Mouse (Mus musculus) cerebellum, adult 8-10 months (tissue): ENCODE measurements at regions not wholly inside any gene's neighbourhood (a gene's known extent, or its start where the extent isn't known, plus 50 kb on each side); places are given as distances from the start of the nearest gene placed in this dataset.

Experiments
- DNase-seq: peaks from one replicate; pipeline ENCODE4 v3.0.0; 2022

DNA sequence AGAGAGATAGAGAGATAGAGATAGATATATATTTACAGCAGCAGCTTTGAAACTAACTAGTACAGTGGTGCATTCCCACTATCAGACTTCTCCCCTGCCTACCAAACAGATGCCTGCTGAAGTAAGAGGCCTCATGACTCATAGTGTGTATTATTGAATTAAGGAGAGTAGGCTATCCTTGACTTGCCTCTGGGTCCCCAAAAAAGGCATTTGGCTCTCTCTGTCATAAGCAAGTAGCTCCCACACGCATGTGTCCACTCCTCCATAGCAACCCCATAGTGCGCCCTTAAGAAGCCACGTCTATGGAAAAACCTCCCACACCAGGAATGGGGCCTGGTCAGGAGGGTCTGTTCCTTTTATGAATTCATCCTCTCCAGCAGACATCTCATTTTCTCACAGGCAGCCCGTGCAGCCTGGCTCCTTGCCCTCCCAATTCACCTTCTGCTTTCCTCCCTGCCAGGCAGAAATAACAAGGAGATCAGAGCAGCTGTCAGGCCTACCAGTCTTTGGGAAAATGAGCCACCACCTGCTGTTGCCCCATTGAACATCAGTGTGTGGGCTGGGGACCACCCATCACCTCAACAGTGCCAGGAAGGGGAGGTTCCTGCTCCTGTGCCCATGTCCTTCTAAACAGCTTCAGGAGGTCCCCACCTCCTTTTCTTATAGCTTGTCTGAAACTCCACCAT, 208.5 kb upstream of the Mocs1 start:
- no peak for DNase-seq

DNA sequence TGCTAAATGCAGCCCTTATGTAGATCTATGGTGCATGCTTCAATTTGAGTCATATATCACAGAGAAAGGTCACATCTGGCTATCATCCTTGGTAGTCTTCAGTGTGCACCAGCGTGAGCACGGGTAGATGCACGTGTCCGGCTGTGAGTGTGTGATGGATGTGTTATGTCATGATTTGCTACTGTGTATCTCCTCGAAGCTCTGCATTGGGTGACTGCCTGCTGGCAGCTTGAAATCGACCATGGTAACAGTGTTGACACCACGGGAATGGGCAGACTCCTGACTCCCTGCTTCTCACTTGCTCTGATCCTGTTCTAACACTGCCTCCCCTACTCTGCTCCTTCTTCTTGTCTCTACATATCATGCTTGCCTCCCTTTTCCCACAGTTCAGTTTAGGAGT, 204.9 kb upstream of the Mocs1 start:
- no peak for DNase-seq

DNA sequence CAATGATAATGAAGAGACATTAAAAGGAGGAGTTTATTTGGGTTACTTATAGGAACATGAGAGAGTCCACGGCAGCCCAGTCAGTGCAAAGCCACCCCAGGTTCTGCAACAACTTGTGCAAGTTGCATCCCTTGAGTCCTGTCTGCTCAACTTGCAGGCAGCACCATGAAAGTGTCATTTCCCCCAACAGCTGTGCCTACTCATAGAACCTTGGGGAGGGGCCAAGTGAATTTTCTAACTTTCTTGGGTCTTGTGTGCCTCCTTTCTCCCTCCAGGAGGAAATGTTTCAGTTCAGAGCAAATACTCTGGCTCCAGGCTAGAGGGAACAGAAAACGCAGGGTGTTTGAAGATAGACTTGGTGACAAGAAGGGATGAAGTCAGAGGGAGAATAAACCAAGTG, 204.5 kb upstream of the Mocs1 start:
- DNase-seq = no peak

DNA sequence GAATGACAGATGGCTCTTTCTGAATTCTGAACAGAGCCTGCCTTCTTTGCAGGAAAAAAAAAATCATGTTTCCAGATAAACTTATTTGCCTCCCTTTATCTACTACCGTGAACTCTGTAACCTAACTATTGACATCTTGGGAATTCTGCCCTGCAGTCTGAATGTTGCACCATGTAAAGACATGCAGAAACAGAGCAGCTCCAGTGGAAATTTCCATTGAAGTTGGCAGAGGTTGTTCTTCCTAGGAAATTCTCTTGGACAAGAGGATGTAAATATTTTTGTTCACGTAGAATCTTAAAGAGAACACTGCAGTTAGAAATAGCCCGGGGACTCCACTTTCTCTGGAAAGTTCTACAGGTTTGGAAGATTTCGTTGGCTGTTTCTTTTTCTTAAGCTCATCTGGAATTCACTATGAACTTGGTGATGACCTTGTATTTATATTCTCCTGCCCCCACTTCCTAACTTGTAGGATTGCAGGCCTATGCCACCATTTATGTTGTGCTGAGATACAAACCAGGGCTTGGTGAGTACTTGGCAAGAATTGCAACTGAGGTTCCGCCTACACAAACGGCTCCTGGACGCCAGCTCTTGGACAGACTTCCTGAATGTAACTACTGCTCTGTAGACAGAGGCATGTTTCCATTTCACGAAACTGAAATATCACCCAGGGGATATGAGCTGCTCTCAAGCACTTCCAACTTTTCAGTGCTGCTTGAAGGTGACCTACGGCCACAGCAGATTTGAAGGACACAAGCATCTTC, 202.7 kb upstream of the Mocs1 start:
- DNase-seq = no peak

DNA sequence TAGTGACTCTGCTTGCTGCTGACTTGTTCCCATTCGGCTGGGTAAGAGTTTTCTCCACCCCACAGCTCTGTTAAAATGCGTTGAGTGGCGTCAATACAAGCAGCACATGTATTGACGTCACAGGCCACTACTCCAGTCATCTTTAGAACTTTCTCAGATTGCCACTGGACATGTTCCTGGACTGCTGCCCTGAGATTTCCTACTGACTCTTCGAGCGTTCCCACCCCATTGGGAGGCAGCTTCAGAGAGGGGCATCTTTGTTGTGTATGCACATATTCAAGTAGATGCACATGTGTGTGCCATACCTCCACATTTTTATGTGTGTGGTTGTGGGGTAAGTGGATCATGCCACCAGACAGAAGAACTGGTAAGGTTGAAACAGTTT, 202.2 kb upstream of the Mocs1 start:
- DNase-seq = no peak

DNA sequence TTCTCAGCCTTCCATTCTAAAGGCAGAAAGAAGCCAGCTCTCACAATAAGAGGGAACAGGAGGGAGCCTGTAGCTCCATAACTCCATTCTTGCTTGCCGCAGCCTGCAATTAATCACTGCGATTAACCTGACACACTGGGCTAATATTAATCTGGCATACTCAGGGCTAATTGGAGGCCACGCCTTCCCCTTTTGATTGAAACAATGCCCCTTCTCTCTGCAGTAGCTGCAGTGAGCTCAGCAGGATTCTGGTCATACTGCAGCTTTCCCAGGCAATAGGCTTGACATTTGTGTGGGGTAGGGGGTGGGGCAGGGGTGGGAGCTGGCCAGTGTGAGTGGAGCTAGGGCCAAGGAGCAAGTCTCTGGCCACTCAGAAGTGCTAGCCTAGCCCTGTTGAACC, 196.9 kb upstream of the Mocs1 start:
- no peak for DNase-seq

DNA sequence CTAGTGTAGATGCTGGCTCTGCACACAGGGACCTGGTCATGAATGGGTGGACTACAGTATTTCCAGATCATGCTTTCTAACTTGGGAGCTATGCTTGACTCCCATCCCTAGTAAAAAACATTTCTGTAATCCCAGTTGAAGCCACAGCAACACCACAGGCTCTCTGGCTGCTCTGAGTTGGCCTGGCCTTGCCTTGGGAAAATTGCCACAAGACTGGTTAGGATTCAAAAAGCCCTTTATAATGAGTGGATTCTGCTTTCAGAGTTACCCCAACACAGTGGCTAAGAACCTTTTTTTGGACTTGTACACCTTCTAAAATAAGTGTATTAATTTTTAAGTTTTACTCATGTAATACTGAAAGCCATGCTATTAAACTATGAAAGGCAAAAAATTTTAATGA, 188.1 kb upstream of the Mocs1 start:
- DNase-seq = no peak

DNA sequence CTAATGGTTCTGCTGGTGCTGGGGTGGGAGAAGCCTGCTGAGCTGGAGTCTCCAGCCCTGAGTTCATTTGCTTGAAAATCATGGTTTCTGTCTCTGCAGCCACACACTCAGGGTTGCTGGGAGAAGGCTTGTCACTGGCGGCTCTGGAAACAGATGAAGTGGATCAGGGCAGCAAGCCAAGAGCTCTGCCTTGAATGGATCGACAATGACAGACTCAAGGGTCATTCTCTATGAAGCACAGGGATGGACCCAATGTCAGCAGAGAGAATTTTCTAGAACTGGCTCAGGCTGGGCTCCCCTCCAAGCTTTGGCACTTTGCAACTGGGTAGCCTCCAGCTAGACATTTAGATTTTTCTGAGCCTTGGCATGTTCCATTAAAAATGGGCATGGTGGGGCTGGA, 184.7 kb upstream of the Mocs1 start:
- DNase-seq = peak; percentile 22

DNA sequence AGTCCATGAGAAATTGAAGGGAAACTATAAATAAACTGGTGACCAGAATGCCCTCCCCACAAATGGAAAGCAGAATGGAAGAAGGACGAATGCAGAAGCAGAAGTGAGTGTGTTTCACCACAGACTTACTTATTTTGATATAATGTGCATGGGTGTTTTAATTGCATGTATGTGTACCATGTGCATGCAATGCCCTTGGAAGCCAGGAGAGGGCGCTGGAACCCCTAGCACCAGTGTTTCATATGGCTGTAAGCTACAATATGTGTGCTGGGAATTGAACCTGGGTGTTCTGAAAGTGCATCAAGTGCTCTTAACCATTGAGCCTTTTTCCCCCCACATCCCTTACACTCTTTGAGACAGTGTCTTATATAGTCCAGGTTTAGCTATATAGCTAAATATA, 183.1 kb upstream of the Mocs1 start:
- no peak for DNase-seq

DNA sequence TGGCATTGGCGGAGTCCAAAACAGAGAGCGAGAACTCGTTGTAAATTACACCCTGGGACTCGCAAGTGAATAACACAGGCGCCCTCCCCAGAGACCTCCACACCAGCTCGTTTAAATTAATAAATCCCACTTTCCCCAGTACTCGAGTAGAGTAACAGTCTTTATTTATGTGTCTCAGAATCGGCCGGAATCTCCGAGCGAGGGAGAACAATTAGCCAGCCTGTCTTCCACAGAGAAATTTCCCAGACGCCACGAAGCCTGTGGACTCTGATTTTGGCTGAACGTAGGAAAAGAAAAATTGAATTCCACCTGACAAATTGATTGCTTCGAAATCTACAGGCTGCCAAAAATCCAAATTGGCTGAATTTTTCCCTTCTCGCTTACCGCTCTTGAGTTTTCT, 180.9 kb upstream of the Mocs1 start:
- no peak for DNase-seq

DNA sequence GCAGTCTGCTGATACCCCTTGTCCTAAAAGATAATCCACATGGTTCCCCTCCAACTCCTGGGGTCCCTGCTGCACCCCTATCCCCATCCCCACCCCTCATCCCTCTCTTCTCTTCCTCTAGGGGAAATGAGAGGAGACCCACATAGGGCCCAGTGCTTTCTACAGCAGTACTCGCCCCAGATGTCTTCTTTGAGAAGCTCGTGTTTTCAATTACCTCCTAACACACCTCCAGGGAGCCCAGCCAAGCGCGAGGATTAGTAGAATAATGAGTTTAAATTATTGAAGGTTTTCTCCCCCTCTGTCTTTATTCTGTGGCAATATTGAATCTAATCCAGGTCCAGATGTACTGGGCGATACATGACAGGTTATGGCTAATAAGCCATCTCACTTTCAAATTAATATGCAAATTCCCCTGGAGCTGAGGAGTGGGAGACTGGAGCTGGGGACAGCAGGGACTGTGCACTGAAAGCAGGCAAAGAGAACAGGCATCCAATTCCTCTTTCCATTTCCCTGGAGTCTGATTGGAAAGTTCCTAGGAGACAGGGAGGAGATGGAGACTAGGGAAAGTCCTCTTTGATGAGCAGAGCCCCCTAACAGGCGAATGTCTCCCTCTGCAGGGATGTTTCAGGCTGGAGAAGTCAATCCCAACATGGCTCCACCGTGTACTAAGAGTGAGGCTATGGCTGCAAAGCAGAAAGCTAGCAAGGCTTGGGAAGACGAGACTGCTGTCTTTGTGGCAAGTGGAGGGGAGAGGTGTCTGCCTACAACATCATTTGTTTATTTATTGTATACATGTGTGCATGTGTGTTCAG, 177.2 kb upstream of the Mocs1 start:
- no peak for DNase-seq

DNA sequence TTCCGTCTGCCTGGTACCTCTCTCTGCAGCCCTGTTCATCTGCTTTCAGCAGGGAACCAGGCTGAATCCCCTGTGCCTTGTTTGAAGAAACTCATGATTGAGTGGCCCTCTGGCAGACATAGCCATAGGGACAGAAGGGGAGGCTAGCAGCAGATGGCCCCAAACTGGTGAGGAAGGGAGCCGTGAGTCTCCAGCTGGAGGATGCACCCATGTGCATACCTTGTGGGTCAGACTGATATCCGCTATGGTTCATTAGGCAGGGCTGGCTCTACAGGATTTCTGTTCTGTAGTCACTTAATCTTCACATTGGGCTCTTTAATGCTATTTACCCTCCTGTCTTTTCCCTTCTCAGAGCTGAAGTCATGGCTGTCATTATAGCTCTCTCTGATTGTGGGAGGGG, 175.9 kb upstream of the Mocs1 start:
- DNase-seq = no peak

DNA sequence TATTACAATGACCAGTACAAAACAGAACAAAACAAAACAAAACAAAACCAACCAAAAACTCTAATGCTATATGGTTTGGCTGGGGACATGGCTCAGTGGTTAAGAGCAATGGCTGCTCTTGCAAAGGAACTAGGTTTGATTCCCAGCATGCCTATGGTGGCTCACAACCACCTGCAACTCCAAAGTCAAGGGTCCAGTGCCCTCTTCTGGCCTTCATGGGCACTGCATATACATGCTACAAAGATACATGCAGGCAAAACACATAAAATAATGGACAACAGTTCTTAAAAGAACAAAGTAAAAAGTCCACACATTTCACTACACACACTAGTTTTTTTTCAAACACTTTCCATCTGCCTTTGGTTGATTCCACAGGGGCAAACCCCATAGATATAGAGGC, 169.7 kb upstream of the Mocs1 start:
- DNase-seq = no peak

DNA sequence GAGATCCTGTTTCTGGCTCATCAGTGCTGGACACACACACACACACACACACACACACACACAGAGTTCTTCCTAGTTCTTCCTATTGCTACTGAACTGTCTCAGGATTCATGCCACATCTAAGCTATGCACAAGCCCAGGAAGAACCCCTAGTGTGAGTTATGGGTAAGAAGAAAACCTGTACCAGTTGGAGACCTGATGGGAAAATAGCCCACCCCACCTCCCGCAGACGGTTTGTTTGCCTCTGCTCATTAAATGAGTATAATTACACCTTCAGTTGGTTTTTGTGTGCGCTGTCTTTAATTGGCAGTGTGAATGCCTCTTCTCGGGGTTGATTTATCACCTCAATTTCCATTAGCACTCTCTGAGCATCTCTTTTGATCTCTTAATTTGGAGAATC, 165.8 kb upstream of the Mocs1 start:
- DNase-seq = no peak

DNA sequence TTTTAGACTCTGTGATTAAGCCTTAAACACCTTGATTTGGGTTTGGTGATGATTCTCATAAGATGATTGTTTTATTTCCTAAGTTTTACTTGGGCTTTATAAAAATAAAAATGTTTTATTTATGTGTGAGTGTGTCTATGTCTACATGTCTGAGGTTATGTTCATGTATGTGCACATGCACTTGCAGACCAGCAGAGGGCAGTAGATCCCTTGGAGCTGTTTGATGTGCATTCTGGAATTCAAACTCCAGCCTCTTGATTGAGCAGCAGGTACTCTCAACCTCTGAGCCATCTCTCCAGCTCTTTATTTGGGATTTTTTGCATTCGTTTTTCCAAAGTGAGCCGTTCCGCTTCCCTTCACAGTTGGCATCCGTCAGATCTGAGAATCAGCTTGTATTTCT, 161.8 kb upstream of the Mocs1 start:
- DNase-seq = no peak

DNA sequence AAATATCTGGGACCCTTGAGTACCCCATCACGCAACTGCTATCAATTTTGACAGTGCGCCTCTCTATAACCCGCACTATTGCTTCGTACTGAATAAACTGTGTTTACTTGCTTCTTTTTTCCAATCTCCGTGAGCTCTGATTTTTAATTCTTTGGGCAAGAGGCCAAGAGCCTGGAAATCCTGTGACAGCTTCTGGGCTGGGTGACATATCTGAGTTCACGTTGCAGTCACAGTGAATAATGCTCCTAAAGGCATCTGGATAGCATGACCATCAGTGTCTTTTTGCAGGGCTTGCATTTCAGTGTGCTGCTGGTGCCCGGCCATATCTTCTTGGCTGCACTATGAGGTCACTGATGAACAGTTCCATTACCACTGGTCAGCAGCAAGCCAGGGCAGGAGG, 158.2 kb upstream of the Mocs1 start:
- DNase-seq = no peak

DNA sequence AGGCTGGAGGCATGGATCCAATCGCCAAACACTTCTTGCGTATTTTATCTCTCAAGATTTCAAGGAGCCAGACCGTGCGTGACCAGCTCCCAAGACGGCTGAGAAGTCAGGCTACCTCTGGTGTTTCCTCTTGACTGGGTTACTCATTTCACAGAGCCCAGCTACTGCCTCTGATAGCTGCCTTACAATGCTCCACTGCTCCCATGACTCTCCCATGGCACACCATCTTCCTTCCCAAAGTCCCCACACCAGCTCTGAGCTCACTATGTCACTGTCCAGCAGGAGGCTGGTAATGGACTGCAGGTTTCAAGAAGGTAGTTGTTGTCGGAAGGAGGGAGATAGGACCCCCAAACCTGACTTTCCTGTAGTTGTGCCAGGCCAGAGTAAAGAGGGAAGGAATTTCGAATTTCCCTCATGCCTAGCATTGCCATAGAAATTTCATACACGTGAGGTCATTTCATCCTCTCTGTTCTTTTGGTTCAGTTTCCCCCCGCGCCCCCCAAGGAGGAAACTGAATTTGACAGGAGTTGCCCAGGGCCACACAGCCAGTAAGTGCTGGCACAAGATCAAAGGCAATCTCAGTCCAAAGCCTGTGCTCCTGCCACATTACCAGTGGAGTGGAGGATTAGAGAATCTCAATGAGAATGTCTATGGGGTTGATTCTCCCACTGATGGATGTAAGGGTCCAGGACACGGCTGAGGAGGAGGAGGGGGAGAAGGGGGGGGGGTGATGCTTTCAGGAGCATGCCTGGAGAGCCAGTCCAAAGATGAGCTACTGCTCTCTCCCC, 155.3 kb upstream of the Mocs1 start:
- no peak for DNase-seq

DNA sequence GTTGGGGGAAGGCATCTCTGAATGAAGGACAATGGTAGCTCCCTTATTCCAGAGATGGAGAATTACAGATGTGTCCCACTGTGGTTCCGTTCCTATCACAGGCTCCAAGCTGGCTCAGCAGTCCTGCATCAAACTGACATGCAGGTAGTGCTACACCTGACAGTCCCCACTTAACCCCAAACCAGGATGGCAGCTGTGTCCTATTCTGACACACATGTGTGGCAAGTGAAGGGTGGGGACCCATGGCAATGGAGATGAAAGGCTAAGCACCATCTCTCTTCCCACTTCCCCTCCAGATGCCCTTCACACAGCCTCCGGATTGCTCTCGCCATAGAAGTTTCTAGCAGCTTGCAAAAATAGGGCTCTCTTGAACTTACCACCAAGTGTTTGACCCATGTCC, 153.2 kb upstream of the Mocs1 start:
- no peak for DNase-seq

DNA sequence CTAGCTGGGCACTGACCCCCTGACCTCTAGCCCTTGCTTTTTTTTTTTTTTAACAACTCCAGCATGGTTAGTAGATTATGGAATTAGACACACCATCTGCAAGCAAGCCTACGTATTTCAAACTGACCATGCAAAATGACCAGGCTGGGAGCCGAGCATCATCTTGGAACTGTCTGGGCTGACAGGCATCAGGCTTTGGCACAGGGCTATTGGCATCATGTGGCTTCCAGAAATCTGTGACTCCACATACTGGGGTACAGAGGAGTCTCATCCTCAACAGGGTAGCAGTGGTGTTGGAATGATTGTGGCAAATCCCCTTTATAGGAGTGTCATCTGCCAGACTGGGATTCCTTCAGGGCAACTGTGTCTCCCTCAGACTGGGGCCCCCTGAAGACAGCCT, 152.7 kb upstream of the Mocs1 start:
- DNase-seq = no peak

DNA sequence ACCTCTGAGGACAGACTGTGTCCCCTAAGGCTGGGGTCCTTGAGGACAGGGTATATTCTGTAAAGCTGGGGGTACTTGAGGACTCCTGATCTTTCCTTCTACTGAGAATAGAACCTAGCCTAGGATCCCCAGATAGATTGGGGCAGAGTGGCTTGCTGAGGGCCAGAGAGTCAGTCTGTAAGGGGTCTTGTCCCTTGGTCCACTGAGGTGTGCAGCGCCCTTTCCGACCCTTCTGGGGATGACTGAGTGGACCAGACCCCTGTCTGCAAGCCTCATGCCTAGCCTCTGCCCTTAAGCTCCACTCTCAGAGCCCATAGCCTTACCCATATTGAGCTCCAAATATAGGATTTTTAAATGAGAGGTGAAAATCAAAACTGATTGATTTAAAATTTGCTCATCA, 152.2 kb upstream of the Mocs1 start:
- no peak for DNase-seq

DNA sequence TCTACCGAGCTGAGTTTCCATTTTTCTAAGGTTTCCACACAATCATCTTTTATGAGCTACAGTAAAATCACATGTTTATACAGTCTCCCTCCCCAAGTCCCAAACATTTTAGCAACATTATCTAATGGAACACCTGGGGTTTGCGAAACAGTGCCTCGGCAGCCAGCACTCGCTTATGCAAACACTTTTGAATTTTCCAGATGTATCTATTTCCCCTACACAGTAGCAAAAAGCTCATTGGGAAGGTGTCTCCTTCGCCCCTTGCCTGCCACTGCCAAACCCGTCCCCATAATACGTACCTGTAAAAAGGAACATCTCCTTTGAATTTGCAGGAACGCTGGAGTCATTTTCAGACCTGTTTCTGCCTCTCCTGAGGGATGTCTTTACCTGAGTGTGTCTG, 149.6 kb upstream of the Mocs1 start:
- no peak for DNase-seq

DNA sequence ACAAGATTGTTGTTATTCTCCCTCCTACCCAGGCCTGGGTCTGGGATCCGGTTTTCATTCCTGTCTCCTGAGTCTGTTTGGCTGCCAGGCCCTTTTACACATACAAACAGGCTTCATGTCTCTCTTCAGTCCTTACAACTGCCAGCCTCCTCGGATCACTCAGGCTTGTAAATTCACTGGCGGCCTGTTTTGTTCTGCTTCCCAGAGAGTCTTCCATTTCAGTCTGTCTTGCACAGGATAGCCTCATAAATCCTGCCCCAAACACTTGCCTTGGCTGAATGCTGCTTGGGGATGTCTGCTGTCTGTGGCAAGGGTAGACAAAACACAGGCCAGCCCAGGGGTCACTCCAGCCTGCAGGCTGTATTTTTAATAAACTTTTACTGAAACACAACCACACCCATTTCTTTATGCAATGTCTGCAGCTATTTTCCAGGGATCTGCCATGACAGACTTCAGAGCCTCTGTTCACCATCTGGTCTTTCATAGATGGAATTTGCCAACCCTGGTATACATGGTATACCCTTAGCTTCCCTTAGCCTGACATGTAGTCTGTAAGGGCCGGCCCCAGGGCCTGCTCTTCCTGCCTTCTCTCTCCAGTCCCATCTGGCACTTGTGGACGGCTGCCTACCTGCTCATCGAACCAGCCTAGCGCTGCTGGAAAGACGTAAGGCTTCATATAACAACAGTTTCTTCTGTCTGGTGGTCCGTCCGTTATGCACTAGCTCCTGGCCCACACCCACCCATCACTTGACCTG, 149.0 kb upstream of the Mocs1 start:
- DNase-seq = no peak

DNA sequence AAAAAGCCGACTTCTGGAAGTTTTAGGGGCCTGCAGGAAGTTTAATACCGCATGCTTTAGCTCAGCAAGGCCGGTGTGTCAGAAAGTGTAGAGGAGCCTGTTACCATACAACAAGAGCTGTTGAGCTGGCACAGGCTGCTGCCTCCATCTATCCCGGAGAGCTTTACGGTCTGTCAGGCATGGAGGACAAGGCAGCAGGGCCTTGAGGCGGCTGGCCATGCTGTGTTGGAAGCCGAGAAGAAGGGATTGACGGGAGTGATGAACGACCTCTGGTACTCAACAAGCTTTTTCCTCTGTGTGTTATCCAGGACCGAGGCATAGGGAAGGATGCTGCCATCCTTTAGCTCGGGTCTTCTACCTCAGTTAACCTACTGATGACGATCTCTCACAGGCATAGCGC, 146.8 kb upstream of the Mocs1 start:
- DNase-seq = no peak
